Mouse (Mus musculus) right cerebral cortex, adult 2 months (tissue): ENCODE measurements around the gene Nhsl1.
A peak's percentile ranks its signal among the peaks of the same experiment; 100 is the strongest.

Experiments used
- DNase-seq, 2 experiments: peaks; one replicate each; pipeline ENCODE4 v3.0.0; 2021 to 2022; ENCODE audit warnings: low spot score in 2 of 2

The Nhsl1 gene

GRCm38 (mm10) chr10:18484731-18485130 lies 165.9 kb downstream of the Nhsl1 start:
- DNase-seq: no peak

- no peak for DNase-seq
Observed at GRCm38 (mm10) chr10:18488239-18488803, 169.5 kb downstream of the Nhsl1 start.

- no peak for DNase-seq
Observed at GRCm38 (mm10) chr10:18489936-18490335, 171.2 kb downstream of the Nhsl1 start.

- no peak for DNase-seq
Observed at GRCm38 (mm10) chr10:18491952-18492351, 173.2 kb downstream of the Nhsl1 start.

- no peak for DNase-seq
Observed at GRCm38 (mm10) chr10:18493010-18493894, 174.5 kb downstream of the Nhsl1 start.

GRCm38 (mm10) chr10:18494249-18494648 lies 175.5 kb downstream of the Nhsl1 start:
- DNase-seq: no peak

- no peak for DNase-seq
Observed at GRCm38 (mm10) chr10:18497066-18497465, 178.3 kb downstream of the Nhsl1 start.

GRCm38 (mm10) chr10:18501997-18502396 lies 183.2 kb downstream of the Nhsl1 start:
- DNase-seq: no peak

- DNase-seq: no peak
Observed at GRCm38 (mm10) chr10:18505690-18506089, 186.9 kb downstream of the Nhsl1 start.

GRCm38 (mm10) chr10:18506501-18506946 lies 187.7 kb downstream of the Nhsl1 start:
- DNase-seq: no peak

- no peak for DNase-seq
Observed at GRCm38 (mm10) chr10:18507869-18508473, 189.2 kb downstream of the Nhsl1 start.

GRCm38 (mm10) chr10:18508586-18508985 lies 189.8 kb downstream of the Nhsl1 start:
- DNase-seq: peak; percentile 65 to 67

- DNase-seq: no peak
Observed at GRCm38 (mm10) chr10:18510663-18511062, 191.9 kb downstream of the Nhsl1 start.

GRCm38 (mm10) chr10:18511496-18511895 lies 192.7 kb downstream of the Nhsl1 start:
- DNase-seq: no peak

GRCm38 (mm10) chr10:18522556-18522955 lies 203.8 kb downstream of the Nhsl1 start:
- no peak for DNase-seq

- DNase-seq: no peak
Observed at GRCm38 (mm10) chr10:18525311-18525710, 206.5 kb downstream of the Nhsl1 start.

GRCm38 (mm10) chr10:18525726-18526125 lies 206.9 kb downstream of the Nhsl1 start:
- no peak for DNase-seq

- DNase-seq: peak; percentile 64 to 69
Observed at GRCm38 (mm10) chr10:18526184-18526850, 207.5 kb downstream of the Nhsl1 start.

GRCm38 (mm10) chr10:18526851-18527675 lies 208.3 kb downstream of the Nhsl1 start:
- peak; percentile 47 to 55 for DNase-seq

GRCm38 (mm10) chr10:18527766-18528165 lies 209.0 kb downstream of the Nhsl1 start:
- DNase-seq: no peak

GRCm38 (mm10) chr10:18528475-18528874 lies 209.7 kb downstream of the Nhsl1 start:
- DNase-seq: peak; percentile 54 to 63
